Mouse (Mus musculus) bone marrow macrophage, adult 2 months (primary cell): Measurements from ENCODE around the gene Slc5a11.

Experiments
- CTCF ChIP-seq: IDR thresholded peaks from 2 replicates; pipeline ENCODE4 v1.5.1; 2012; ENCODE audit warnings: low read depth, mild to moderate bottlenecking, low read length, moderate library complexity
- POLR2A ChIP-seq: IDR thresholded peaks from 2 replicates; pipeline ENCODE4 v1.6.1; 2012; ENCODE audit warnings: mild to moderate bottlenecking, low read depth, low read length, borderline replicate concordance

GRCm38 (mm10) chr7:123287903-123288302 lies 73.3 kb downstream of the Slc5a11 start:
- TF ChIP-seq CTCF (no peak), POLR2A (no peak)
